Mouse (Mus musculus) lung, adult 18-20 months (tissue): ENCODE measurements at regions not wholly inside any gene's neighbourhood (a gene's known extent, or its start where the extent isn't known, plus 50 kb on each side); places are given as distances from the start of the nearest gene placed in this dataset.

ENCODE experiments used
- DNase-seq, 2 experiments: peaks; one replicate each; pipeline ENCODE4 v3.0.0; 2022; ENCODE audit warnings: mixed read lengths in 2 of 2

- no peak for DNase-seq
These were observed 84.1 kb upstream of the Irs2 start for GRCm38 (mm10) chr8:11092348-11092747.

DNA sequence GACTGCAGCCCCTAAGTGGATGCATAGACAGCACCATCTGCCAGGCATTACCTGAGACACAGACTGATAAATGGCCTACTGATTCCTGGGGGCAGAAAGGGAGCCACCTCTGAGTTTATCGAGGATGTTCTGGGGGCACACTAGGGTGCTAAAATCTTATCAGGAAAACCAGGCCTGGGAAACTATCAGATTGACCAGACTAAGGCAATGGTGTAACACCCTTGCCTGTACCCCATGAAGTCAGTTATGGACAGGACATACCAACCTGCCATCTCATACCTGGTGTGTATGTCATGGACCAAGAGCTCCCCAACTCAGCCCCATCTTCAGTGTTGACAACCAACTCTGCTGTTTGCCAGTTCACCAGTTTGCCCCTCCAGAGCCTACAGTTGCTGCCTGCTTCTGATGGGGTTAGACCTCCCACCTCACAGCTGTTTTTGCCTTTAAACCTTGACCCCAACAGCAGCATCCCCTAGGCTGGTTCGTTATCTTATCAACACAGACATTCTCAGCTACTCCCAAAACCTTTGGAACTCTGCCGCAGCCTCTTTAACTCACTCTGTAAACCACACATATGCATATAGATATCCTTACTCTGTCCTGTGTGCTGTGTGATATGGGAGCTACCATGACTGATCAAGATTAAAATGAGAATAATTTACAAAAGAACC is 83.6 kb upstream of the Irs2 start:
- no peak for DNase-seq

DNA sequence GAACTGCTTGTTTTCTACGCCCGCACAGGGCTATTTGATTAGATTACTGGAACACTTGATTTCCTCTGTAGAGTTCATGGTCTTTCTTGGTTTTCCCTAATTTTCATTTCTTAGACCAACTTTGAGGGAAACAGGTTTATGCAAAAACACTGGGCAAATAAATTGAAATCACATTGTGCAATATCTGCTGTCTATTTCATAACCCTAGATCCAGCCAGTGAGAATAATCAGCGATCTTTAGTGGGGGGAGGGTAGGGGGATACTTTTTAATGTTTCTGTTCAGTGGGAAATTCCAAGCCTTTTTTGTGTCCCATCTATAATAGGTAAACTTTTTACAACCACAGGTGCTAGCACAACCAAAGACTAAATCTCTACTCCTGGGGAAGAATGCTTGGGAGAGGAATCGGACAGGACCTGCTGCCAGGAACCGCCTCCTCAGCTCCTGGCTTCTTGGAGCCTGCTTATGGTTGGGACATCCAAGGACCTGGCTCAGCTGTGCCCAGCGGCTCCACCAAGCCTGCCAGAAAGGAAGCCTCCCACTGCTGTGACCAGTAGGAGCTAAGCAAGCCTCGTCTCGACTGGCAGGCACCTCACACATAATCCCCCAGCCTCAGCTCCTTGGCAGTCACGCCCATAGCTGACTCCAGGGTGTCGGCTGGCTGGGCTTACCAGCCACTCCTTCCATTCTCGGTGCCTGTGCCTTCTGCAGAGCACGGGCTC is 80.8 kb upstream of the Irs2 start:
- DNase-seq: peak; percentile 74 to 82

DNA sequence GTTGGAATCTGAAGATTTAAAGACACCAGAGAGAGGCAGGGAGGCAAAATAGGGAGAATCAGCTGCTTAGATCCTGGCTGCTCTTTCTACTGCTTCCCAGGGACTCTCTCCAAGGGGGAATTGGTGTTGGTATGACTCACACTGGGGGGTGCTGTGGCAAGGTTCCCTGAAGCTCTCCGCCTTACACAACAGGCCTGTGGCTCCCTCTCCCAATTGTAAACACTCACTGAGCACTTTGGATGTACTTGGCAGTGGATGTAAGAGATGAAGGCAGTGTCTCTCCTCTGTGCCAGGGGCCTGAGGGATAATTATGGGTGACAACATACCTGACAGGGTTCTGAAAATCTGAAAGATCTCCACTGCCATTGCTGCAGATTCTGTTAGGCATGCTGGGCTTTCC is 77.0 kb upstream of the Irs2 start:
- peak; percentile 81 to 87 for DNase-seq

- peak in 1 of 2 experiments; percentile 37 for DNase-seq
These were observed 75.8 kb upstream of the Irs2 start for GRCm38 (mm10) chr8:11084051-11084533.

DNA sequence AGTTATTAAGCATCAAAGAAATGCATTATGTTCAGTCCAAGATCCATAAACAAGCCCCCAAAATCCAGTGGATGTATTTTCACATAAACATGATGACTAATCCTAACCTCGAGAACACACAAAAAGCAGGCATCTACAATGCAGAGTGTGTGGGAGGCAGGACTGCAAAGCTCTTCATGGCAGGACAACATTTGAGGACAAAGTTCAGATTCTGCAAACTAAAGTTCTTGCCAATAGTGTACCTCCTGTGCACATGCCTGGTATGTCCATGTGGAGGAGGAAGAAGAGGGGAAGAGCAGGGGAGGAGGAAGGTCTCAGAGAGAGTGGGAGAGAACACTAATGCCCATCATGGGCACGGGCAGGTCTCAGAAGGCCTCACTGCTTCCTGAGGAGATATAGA is 72.6 kb upstream of the Irs2 start:
- DNase-seq: no peak

DNA sequence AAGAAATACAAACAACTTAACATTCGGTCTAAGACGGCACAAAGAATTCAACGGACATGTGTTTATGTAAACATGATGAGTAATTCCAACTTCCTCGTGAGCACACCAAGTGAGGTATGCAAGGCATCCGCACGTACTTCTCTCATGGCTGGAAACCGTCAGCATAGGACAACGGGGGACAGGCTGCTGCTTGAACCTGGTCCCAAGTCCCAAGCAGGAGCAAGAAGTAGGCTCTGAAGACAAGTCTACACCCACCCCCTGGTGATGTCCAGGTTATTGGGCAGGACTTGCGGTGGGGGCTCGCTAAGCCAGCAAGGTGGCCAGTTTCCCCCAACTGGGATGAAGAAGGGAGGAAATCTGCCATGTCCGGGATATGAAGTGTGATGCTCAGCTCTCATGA is 71.5 kb upstream of the Irs2 start:
- no peak for DNase-seq

DNA sequence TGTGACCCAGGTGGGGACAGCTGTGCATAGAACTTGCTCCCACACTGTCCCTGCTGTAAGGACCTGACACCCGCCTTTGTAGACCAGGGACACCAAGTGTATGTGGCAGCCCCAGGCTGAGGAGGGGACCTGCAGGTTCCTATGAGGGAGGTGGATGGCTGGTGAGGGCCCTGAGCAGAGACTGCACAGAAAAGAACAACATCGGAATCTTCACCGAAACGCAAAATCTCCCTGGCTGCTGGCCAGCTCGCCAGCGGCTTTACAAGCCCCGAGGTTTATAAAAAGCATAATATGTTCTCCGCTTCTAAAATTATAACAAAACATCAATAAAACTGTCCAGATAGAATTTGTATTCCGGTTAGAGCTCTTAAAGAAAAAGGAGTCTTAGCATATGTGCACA is 68.9 kb upstream of the Irs2 start:
- DNase-seq: no peak

GRCm38 (mm10) chr8:11071162-11071561 is 62.9 kb upstream of the Irs2 start:
- DNase-seq: no peak

DNA sequence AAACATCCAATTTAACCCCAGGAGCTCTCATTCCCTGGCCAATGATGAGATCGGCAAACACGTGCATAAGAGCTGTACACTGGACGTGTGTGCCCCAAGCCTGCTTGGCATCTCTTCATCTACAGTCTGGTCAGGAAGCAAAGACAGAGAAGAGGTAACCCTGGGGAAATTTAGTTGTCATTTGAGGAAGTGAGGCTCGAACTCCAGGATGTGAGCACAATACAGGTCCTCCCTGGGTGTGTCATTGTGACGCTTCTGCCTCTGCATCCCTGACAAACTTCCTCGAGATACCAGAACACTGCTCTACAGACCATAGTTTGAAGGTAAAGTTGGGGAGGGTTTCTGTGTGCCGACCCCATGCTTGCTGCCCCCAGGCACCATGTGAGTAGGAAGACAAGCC is 59.2 kb upstream of the Irs2 start:
- DNase-seq: no peak

GRCm38 (mm10) chr8:11065990-11066389 is 57.7 kb upstream of the Irs2 start:
- DNase-seq: no peak

DNA sequence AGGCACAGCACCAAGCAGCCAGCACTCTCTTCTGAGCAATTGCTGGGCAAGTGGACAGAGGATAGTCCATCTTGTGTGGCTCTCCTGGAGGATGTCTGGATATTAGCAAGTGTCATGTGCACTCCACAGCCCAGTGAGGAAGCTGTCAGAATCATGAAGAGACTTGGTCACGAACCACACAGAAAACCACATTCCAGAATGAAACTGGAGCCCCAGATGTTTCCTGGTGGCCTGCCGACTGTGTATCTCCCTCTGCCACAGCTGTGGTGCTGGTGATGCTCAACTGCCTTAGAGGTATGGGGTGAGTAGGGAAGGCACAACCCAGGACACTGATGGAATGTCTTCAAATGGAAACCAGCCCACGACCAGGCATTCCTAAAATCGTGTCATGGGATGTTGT is 57.0 kb upstream of the Irs2 start:
- no peak for DNase-seq

DNA sequence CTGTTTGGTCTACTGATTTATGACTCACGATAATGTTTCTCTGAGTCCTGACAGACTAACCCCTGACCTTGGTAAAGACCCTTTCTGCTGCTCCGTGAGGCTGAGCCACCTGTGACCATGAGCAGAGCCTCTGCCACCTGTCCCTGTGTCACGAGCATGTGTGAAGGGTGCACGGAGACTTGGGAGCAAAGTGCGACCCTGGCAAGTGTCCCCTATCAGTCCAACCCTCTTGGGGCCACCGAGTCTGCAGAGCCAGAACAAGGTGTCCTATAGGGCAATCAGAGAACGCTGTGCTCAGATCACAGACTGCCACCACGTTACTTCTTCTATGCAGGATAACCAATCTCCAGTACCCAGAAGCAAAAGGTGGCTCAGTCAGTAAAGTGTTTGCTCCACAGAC is 54.8 kb upstream of the Irs2 start:
- no peak for DNase-seq

DNA sequence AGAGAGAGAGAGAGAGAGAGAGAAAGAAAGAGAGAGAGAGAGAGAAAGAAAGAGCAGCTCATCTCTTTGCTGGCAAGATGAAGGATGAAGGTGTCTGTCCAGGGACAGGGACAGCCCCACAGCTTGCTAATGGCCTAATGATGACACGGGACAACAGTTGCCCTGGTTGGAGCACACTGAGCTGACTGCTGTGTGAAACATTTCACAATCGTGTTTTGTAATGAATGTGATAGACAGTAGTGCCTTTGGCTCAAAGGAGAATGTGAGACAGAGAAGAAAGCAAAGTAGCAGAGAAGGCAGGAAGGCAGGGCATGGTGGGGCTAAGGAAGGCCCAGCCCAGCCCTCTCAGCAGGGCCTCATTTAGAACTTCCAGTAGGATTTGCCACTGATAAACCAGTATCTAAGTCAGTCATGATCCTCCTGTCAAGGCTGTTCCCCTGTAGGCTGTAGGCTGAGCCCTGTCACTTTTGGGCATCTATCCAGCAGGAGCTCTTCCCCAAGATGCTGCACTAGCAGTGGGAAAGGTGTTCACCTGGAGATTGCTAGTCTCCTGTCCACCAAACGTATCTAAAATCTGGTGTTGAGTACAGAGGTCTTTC is 54.2 kb upstream of the Irs2 start:
- no peak for DNase-seq

DNA sequence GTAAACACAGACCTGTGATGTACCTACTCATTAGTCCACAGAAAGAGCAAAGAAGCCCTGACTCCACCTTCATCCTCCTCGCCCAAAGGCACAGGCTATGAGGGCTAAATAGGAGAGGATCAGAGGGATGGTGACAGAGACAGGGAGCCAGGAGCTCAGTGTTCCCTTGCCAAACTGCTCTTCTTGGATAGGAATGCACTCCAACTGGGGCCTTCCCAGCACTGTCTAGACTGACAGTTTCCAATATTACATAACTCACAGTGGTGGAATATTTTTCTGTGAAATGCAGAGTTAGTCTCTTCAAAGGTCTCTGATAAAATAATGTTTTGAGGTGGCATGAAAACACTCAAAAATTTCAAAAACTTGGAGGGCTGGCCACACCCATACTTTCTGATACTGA is 53.5 kb upstream of the Irs2 start:
- DNase-seq: no peak

GRCm38 (mm10) chr8:11060604-11061003 is 52.3 kb upstream of the Irs2 start:
- DNase-seq: no peak

DNA sequence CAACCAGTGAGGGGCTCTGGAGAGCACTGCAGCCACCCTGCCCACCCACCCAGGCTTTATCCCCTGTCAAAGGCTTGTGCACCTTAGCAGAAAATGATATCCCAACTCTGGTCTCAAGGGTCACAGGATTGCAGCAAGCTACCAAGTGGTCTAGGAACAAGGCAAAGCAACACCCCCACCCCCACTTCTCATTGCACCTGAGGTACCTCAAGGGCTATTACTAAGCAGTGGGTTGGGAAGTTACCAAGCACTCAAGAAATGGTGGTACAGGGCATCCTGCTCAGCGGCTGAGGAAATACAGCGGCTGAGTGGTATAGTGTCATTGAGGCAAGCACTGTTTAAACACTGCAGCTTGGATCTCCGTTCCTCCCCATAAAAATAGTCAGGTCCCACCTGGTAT is 50.1 kb upstream of the Irs2 start:
- peak in 1 of 2 experiments; percentile 35 for DNase-seq
